Mouse (Mus musculus) naive thymus-derived CD4-positive, alpha-beta T cell, adult 2 months (primary cell): Measurements from ENCODE around the gene Rcbtb1.
"Not testable (repeated sequence)": the region's sequence is repeated elsewhere in the genome, so short reads cannot be mapped to it uniquely, and the experiment has no call there.

Source experiments
- DNase-seq: peaks from one replicate; pipeline ENCODE4 v3.0.0-alpha.2; 2011; ENCODE audit warnings: low read depth

The Rcbtb1 gene

DNA sequence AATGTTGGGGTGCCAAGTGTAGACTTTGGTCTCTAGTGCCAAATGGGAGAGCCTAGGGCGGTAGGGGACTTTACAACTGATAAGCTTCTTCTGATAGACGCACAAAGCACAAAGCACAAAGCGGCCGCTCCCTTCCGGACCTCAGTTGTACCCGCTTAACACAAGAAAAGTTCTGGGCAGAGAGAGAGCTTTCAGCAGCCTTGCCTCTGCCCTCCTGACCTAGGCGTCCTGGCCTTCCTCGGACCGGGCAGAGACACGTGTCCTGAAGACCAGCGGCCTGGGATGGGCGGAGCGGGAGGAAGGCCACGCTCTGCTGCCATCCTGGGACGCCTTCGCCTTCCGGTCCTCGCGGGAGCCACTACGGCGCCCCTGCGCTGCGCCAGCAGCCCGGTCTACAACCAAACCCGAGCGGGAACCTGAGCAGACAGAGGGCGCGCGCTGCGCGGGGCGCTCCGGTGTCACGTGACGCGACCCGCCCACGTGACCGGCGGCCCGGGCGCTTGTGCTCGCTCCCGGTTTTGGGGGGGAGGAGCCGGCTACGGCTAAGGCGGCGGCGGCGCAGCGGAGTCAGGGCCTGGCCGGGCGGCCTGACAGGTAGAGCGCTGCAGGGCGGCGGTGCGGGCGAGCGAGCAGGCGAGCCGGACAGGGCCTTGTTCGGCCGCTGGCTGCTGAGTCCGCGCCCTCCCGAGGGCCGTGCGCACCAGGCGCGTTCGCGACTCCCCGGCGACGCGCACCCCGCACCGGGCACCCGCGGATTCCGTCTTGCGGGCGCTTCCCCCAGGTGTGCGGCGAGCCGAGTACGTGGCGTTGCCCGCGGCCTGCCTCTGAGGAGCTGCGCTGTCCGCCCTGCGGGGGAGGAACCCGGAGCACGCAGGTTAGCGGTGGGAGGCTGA is at the start of gene Rcbtb1:
TSS of gene Rcbtb1 (plus strand) at position 499 of the 893 bp plus-strand sequence.
- peak; percentile 95 for DNase-seq

DNA sequence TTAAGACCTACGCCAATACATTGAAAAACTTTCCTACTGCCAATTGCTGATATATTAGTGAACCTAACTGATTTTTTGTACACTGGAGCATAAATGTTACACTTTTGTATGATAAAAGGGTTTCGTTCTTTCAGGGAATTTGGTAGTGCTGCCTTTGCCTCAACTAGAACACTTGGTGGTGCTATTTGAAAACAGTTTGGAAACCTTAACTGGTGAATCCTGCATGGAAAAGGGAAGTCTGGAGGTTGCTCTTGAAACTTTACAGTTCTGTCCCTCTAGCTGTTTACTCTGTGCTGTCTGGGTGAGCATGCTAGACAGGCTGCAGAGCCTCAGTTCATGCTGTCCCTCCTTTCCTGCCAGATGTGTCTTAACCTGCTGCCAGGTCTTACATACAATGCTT is 45.4 kb upstream of the Rcbtb1 start:
- no peak for DNase-seq

DNA sequence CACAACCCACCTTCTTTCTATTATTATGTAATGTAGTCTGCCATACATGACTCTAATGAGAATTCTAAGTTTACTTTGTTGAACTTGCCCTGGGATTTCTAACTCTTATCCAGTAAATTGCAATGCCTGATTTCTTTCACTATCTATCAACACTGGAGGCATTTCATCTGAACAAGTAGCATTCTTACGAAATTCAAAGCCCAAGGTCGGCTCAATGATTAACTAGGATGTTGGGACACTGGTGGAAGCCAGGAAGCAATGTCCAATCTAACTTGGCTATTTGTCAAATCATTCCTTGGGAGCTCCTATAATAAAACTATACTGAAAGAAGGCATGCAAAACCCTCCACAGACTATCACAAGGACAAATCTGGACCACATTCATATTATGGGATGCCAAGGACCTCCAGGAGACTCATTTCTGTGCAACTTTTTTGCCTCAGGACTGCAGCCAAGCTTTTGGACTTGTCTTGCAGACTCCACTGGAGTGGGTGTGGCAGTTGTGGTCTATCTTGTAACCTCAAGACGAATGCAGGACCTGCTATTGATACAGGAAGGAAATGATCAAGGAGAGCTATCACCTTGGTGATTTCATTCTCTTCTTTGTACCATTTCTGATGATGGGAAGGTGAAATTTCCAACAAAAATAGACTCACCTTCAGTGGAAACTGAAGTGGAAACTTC is 43.9 kb upstream of the Rcbtb1 start:
- no peak for DNase-seq

DNA sequence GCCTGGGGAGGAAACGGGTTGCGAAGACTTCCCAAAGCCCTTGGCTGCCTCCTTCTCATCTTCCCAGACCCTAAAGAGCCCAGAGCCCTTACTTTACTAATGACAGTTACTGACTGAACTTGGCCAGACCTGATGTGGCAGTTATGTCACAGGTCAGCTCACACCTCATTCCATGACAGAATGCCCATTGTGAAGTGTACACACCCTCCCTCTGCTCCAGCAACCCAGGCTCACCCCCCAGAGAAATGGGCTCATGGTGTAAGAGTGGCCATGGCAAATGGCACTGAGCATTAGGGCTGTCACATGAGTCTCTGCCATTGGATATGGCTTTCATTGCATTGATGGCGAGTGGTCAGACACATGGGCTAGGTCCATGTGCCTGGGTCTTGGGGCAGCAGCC is 22.4 kb upstream of the Rcbtb1 start, which contains the start of gene Gm5142:
TSS of gene Gm5142 (minus strand) at position 101 of the 400 bp plus-strand sequence.
- no peak for DNase-seq

DNA sequence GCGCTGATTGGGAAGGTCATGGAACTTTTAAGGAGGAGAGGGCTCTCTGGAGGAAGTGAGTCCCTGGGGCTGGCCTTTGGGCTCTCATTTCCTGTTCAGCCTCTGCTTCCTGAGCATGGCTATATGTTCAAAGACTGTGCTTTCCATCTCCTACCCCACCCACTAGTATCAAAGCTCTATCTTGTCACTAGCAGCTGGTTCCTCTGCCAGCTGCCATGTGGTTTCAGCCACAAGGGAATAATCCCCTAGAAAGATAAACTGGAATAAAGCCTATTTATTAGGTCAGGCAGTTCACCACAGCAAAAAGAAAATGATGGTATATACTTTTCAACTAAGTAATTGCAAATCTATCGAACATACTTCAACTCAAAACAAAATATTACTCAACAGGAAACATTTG is 18.3 kb upstream of the Rcbtb1 start:
- DNase-seq, result no peak

DNA sequence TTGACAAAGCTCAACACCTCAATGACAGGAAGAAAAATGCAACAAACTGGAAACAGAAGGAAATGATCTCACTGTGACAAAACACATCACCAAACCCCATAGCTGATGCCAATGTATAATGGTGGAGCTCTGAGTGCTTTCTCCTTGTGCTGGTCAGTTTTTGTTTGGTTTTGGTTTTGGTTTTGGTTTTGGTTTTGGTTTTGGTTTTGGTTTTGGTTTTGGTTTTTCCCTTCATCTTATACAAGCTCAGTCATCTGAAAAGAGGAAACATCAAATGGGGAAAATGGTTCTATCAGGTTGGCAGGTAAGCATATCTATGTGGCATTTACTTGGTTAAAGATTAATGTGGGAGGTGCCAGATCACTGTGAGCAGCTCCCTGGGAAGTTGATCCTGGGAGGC is 15.5 kb upstream of the Rcbtb1 start:
- no peak for DNase-seq

DNA sequence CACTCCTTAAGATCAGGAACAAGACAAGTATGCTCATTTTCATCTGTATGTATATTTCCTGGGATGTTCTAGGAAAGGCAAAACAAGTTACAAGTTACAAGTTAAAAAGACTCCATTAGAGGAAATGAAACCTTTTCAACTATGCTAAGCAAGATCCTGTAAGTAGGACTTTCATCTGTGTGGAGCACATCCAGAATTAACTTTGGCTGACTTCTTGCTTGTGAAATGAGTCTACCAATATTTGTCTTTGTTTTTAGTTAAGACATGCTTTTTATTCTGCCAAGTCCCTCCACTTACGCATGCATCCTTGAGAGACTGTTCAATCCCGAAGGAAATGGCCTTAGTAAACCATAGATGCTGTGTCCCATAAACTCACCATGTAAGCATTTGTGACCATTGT is 14.9 kb upstream of the Rcbtb1 start:
- DNase-seq, result no peak

DNA sequence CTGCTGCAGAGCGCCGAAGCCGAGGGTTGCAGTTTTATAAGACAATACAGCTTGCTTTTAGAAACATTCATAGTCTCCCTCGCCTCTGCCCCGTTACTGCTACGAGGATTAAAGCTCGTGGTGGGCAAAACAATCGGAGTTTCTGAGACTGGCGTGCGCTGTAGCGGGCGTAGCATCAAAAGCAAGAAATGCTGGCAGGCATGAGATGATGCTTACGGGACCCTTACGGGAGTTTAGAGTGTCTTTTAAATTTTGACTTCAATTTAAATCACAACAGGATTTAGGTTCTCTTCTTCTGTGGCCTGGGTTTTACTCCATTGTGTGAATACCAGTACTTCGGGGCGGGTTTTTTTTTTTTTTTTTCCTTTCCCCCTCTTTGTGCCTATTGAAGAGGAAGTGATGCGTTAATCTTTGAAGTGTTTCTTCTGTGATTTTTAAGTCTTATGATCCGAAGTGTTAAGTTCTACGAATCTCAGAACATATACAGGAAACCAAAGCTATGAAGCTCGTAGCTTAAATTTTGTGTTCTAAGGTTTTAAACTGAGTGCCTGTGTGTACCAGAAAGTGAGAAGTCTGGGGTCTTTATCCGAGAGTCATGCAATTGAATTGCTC is 701 bp downstream of the Rcbtb1 start:
- peak; percentile 78 for DNase-seq

DNA sequence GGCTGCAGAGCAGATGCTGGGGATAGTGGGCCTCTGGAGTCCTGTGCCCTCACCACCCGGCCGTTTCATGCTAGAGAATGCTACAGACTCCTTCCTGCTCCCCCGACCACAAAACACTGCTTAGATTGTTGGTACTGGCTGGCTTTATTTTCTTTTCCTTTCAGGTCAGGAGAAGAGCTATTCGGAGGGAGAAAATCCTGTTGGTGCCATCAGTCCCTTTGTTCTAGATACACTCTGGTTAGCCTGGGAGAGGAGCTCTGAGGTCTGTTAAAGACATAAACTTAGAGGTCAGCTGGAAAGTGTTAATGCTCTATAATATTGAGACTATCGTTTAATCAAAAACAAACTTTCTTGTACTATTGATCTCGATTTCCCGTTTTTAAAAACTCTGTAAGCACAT is 4.5 kb downstream of the Rcbtb1 start:
- no peak for DNase-seq

DNA sequence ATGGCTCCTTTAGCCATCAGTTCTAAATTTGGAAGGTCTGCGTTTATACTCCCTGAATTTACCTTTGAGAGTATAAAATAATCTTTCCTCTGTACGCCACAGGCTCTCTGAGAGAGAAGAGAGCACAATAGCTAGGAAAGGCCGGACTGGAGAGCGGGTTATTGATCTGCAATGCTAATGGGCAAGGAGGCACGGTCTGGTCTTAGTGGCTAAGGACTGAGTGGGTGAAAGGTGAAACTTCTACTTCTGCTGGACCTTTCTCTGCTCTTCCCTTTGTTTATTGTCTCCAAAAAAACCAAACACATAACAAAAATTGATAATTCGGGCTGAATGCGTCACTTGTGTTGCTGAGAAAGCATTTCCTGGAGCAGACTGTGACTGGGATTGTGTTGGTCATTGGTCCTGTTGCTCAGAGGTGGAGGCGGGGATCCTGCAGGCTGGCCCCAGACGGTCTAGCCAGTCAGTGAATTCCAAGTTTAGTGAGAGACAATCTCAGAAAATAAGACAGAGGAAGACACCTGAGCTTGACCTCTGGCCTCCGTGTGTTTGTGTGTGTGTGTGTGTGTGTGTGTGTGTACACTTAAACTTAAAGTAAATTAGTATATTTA is 5.1 kb downstream of the Rcbtb1 start:
- DNase-seq, result no peak

DNA sequence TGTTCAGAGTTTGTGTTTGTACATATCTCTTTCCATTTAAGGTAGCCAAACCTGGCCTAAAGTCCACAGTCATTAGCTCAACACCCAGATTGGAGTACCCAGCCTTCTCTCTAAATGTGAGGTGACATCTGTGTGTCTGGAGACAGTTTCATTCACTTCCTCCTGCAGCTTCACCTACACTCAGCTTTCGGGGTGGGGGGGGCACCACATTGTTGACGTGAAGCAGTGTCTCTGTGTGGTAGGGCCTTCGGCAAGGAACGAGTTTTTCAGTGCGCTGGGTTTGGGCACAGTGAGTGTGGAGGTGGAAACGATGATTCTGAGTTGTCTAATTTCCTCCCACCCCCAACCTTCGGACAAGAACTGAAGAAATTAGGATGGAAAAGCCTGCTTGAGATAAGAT is 8.0 kb downstream of the Rcbtb1 start:
- DNase-seq, result no peak

DNA sequence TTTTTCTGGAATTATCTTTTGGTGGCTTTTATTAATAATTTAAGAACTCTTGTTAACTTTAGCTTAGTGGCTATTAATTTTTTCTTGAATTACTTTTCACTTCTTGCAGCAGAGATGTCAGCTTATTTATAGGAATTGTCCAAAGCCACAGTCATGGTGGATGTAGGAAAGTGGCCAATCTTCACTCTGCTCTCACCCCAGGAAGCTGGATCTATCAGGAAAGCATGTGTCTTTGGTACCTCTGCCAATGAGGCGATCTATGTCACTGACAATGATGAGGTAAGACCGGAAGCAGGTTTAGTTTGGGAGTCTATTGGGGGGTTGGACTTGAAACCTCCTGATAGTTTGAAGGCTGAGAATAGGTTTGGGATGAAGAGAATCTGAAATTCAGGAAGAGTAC is 8.8 kb downstream of the Rcbtb1 start:
- DNase-seq, result no peak

DNA sequence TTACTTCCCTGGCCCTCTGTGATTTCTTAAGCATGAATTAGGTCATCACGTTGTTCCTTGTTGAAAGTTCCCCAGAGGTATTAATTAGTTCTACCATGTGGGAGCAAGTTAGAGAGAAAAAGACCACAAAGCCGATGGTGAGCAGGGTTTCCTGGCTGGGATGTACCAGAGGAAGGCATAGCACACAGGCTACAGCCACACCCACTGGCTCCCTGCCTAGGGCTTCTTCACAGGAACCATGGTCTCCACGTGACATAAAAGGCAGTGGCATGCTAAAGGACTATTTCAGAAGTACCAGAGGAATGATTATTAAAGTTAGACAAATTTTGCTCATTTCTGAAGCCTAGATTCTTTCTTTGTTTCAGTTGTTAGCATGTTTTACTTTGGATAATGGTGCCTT is 18.2 kb downstream of the Rcbtb1 start:
- DNase-seq, result no peak

DNA sequence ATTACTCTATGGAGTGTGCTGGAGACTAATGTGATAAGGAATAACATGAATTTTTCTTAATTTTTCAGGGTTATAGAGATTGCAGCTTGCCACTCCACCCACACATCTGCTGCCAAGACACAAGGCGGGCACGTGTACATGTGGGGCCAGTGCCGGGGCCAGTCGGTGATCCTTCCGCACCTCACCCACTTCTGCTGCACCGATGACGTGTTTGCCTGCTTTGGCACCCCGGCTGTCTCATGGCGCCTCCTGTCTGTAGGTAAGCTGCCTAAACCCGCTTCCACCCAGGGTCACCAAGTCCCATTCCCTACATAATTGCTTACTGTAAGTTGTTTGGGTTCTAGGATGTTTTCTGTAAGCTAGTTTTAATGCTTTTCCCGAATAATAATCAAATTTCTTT is 25.2 kb downstream of the Rcbtb1 start:
- no peak for DNase-seq

DNA sequence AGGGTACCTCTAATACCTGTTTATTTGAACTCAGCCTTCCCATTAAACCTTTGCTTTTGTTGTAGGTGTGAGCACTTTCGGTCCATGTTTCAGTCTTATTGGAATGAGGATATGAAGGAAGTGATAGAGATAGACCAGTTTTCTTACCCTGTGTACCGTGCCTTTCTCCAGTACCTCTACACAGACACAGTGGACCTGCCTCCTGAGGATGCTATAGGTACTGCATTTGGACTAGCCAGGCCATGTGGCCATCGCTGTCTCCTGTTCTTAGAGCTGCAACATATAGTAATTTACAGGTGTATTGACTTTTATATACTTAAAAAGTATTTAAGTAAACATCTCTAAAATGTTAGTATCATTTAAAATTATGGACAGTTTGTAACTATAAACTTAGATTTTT is 28.8 kb downstream of the Rcbtb1 start:
- peak; percentile 24 for DNase-seq

DNA sequence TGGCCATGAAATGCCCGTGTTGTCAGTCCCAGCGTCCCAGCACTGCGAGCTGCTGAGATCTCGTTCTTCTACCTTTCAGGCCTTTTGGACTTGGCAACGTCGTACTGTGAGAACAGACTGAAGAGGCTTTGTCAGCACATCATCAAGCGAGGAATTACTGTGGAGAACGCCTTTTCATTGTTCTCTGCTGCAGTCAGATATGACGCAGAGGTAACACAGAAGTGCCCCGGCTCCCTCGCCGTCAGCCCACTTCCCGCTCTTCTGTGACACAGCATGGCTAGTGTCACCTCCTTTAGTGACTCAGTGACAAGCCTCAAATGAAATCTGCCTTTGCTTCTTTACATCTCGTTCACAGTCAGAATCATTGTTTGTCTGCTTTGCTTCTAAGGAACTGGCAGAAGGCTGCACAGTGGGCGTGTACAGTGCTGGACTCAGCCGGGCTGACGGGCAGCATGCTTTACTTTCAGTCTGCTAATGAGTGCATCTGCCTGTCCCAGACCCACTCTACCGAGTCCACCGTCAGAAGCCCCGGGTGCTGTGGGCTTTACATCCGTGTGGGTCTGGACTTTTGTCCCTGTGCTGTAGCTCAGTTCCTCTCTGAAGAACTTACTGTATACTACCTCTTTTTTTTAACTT is 29.4 kb downstream of the Rcbtb1 start:
- no peak for DNase-seq

DNA sequence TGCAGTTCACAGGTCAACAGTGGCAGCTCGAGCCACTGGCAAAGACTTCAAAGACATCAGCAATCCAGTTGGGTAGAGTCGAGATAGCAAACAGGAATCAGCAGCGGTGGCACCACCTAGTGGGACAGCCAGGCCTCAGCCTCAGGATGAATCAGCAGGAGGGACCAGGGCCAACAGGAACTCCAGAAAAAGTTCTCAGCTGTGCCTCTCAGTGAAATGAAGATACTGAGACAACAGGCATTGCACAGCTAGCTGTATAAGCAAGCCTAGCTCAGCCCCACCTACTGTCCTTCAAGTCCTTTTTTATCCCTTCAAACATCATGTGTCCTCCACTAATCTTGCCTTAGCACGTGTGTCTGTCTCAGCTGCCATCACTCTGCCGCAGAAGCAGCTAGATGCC is 31.0 kb downstream of the Rcbtb1 start:
- no peak for DNase-seq

DNA sequence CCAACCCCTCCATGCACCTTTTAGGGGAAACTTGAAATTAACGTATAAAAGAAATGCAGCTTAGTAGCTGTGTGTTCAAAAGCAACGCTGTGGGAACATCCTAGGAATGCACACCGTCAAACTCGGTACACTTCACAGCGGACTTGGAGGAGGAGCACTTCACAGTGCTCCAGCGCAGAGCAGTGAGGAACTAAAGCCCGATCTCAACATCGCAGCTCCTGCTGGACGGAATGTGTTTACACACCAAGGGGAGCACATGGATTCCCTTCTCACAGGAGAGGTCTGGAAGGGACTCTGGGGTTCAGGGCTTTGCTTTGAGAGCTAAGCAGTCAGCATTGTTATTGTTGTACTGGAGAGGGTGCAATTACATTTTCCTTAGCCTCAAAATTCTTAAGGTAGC is 32.6 kb downstream of the Rcbtb1 start:
- no peak for DNase-seq

DNA sequence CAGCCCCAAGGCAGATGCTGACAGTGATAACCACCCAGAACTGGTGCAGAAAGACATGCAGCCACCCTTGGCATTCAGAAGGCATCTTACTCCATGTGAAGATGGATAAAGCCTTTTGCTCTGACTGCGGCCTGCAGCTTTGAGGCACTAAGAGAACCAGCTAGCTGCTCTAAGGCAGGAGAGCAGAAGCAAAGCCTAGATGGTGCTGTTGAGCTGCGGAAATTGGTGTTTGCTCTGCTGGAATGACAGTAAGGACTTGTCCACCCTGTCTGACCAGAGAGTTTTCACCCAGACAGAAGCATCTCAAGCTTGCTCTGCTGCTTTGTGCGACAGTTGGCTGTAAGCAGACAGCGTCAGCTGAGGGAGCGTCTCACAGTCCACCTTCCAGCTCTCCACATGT is 49.3 kb downstream of the Rcbtb1 start:
- DNase-seq, result not testable (repeated sequence)

DNA sequence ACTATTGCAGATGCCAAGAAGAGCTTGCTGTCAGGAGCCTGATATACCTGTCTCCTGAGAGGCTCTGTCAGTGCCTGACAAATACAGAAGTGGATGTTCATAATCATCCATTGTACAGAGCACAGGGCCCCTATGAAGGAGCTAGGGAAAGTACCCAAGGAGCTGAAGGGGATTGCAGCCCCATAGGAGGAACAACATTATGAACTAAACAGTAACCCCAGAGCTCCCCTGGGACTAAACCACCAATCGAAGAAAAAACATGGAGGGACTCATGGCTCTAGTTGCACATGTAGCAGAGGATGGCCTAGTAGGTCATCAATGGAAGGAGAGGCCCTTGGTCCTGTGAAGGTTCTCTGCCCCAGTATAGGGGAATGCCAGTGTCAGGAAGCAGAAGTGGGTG is 54.9 kb downstream of the Rcbtb1 start:
- not testable (repeated sequence) for DNase-seq

DNA sequence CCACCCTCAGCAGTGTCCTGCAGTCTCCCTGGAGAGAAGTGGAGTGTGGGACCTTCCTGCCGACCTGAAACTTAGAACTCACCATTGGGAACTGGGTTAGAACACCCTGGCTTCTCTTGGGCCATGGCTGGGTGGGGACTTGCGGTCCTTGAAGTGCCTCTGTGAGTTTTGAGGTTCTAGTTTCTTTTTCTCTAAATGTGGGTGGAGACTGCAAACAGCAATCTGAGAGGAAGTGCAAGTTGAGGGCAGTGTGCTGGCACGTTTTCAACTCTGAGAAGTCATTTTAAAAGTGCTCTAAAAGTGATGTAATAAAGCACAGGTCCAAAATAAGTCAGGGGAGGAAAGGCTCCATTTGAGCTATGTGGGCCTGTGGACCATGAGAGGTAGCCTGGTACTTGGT is 59.0 kb downstream of the Rcbtb1 start, which contains the start of gene Gm6904:
TSS of gene Gm6904 (minus strand) at position 161 of the 400 bp plus-strand sequence.
- peak; percentile 78 for DNase-seq

DNA sequence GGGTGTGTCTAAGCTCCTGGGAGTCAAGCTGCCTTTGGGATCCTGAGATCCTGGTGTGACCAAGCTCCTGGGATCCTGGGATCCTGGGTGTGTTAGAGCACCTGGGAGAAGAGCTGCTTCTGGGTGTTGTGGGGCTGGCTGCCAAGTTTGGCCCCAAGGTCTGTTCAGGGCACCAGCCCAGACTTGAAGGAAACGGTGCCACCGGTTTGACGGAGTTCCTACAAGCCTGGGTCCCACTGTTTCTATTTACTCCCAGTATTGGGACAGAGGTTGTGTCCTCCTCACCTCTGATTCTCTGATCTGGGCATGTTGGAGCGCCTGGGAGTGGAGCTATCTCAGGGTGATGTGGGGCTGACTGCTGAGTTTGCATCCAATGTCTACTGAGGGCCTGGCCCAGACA is 74.0 kb downstream of the Rcbtb1 start:
- not testable (repeated sequence) for DNase-seq
